Mouse (Mus musculus): ENCODE results near the gene Ttbk2. TPM values are rescaled to one million over a fixed set of nuclear protein-coding genes. Genes with fewer than 3 reads are reported as not detected.

Gene Ttbk2
- 12.8 and 14.9 TPM in 2 replicates for polyA plus RNA-seq (2016; fragmentation: Nextera tagmentation; extraction: Ambion mirVana)

- Histone ChIP-seq H3K4me3 (peak within 1 kb of the TSS; percentile 91), H3K36me3 (no peaks in the 10 kb centered on the region), H3K4me2 (replicated peaks) (peak within 1 kb of the TSS; percentile 75), H3K27ac (peak within 1 kb of the TSS; percentile 79), H3K9me3 (no peaks in the 10 kb centered on the region), H3K4me1 (peaks cover 6% of the 10 kb centered on the region; the same call in 1 of the 2 replicates), H3K9ac (peak within 1 kb of the TSS; percentile 86), H3K27me3 (replicated peaks) (no peaks in the 10 kb centered on the region)
- under 1% methylated on average over 39 of the region's 39 CpGs for WGBS
- peak; percentile 100 for ATAC-seq (ENCODE audit: low FRiP score, low read depth)
These were observed at the start of gene Ttbk2 for GRCm38 (mm10) chr2:120850424-120851082. Gene Ttbk2 (minus strand): TSS chr2:120850604.

GRCm38 (mm10) chr2:120896361-120896760 is 46.0 kb upstream of the Ttbk2 start:
- WGBS = 97% methylated on average over 3 of the region's 3 CpGs
- no peak overlapping the region for H3K27ac ChIP-seq
- no peaks in the 10 kb centered on the region for H3K9me3 ChIP-seq
- no peak overlapping the region for H3K4me2 ChIP-seq (replicated peaks)
- ATAC-seq (ENCODE audit: low FRiP score, low read depth) = no peak
- H3K4me1 ChIP-seq = no peaks in the 10 kb centered on the region
- H3K27me3 ChIP-seq (replicated peaks) = no peaks in the 10 kb centered on the region
- H3K36me3 ChIP-seq = peaks cover 65% of the 10 kb centered on the region
- no peak overlapping the region for H3K9ac ChIP-seq
- H3K4me3 ChIP-seq = no peak overlapping the region

DNA sequence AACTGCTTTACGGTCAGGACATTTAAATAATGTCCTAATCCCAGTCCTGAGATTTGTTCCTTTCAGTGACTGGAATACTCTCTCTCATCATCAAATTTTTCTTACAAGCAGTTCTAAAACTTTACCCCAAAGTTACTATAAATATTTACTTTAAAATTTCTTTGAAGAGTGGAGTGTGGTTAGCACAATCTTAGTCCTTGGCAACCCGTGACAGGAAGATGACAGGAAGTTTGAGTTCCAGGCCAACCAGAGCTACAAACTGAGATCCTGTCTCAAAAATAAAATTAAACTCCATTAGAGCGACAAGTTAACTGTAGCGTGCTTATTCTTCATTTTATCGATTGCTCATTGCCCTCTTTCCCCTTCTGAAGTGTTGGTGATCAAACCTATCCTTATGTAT is 37.2 kb upstream of the Ttbk2 start:
- Histone ChIP-seq H3K36me3 (peaks cover 59% of the 10 kb centered on the region), H3K27ac (no peak overlapping the region), H3K4me3 (no peak overlapping the region), H3K4me2 (replicated peaks) (no peak overlapping the region), H3K9ac (no peak overlapping the region), H3K4me1 (no peaks in the 10 kb centered on the region), H3K27me3 (replicated peaks) (no peaks in the 10 kb centered on the region), H3K9me3 (no peaks in the 10 kb centered on the region)
- WGBS = 95% methylated on average over 5 of the region's 5 CpGs
- ATAC-seq (ENCODE audit: low FRiP score, low read depth) = no peak

DNA sequence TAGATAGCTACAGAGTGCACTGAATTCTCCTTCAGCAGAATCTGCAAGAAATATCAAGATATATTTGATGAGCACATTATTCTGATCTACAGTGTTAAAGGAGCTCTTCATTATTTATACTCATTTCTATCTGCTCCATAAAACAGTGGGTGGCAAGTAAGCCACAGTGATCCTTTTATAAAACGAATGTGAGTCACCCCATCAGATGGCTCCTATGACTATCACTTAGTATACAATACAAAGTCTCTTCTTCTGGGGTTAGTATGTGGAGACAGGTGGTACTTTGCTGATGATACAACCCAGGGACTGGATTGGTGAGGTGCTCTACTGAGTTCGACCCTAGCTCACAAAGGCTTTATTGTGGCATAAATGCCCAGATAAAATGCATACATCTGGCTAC is 22.8 kb upstream of the Ttbk2 start:
- H3K9me3 ChIP-seq = no peaks in the 10 kb centered on the region
- H3K27ac ChIP-seq = no peak overlapping the region
- 87% methylated on average over 2 of the region's 2 CpGs for WGBS
- H3K9ac ChIP-seq = no peak overlapping the region
- no peaks in the 10 kb centered on the region for H3K4me1 ChIP-seq
- no peak overlapping the region for H3K4me3 ChIP-seq
- H3K36me3 ChIP-seq = peaks cover 65% of the 10 kb centered on the region
- no peaks in the 10 kb centered on the region for H3K27me3 ChIP-seq (replicated peaks)
- ATAC-seq (ENCODE audit: low FRiP score, low read depth) = no peak
- H3K4me2 ChIP-seq (replicated peaks) = no peak overlapping the region

GRCm38 (mm10) chr2:120871447-120872336 is 21.3 kb upstream of the Ttbk2 start:
- no peak overlapping the region for H3K4me2 ChIP-seq (replicated peaks)
- H3K36me3 ChIP-seq = peaks cover 63% of the 10 kb centered on the region
- 89% methylated on average over 9 of the region's 9 CpGs for WGBS

DNA sequence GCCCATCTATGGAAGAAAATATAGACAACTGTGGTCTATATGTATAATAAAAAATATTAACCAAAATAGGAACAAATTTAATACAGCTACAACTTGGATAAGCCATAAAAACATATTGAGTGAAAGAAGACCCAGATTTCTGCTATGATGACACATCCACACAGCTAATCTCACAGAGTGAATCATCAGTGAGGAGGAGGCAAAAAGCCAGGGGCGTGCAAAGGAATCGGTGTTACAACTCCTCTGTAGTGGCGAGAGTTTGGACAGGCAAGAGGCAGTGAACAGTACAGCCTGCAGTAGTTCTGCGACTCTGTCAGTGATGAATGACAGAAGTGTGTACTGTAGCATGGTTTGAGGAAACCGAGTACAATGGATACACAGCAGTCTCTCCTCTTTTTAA is 16.9 kb upstream of the Ttbk2 start:
- Histone ChIP-seq H3K27me3 (replicated peaks) (no peaks in the 10 kb centered on the region), H3K9me3 (no peaks in the 10 kb centered on the region), H3K4me1 (no peaks in the 10 kb centered on the region), H3K9ac (no peak overlapping the region), H3K4me3 (no peak overlapping the region), H3K4me2 (replicated peaks) (no peak overlapping the region), H3K36me3 (peaks cover 63% of the 10 kb centered on the region), H3K27ac (no peak overlapping the region)
- WGBS = 94% methylated on average over 5 of the region's 5 CpGs
- no peak for ATAC-seq (ENCODE audit: low FRiP score, low read depth)

More at GRCm38 (mm10) chr2:120871447-120872336, 21.3 kb upstream of the Ttbk2 start:
- H3K9me3 ChIP-seq = no peaks in the 10 kb centered on the region
- no peaks in the 10 kb centered on the region for H3K27me3 ChIP-seq (replicated peaks)
- no peak overlapping the region for H3K9ac ChIP-seq
- H3K4me1 ChIP-seq = no peaks in the 10 kb centered on the region
- no peak for ATAC-seq (ENCODE audit: low FRiP score, low read depth)
- no peak overlapping the region for H3K4me3 ChIP-seq
- no peak overlapping the region for H3K27ac ChIP-seq

DNA sequence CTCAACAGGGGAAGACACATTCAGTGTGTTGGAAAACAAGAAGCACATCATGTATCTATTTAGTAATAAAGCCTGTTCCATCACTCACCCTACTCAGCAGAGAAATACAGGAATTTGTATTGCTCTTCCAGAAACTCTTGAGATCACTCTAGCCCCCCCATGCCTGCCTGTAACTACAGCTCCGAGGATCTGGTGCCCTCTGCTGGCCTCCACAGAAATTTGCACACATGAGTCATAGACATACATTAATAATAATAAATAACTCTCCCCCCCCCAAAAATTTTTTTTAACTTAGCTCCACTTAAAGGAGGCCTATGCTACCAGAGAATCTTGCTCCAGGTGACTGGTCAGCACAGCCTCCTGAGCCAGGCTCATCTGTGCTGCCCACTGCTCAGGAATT is 16.2 kb upstream of the Ttbk2 start:
- Histone ChIP-seq H3K27me3 (replicated peaks) (no peaks in the 10 kb centered on the region), H3K4me3 (no peak overlapping the region), H3K4me2 (replicated peaks) (no peak overlapping the region), H3K9me3 (no peaks in the 10 kb centered on the region), H3K36me3 (peaks cover 66% of the 10 kb centered on the region), H3K9ac (no peak overlapping the region), H3K27ac (no peak overlapping the region), H3K4me1 (no peaks in the 10 kb centered on the region)
- whole genome bisulfite sequencing = 38% methylated on average over 1 of the region's 1 CpGs
- ATAC-seq (ENCODE audit: low FRiP score, low read depth) = no peak

GRCm38 (mm10) chr2:120863389-120863788 is 13.0 kb upstream of the Ttbk2 start:
- no peaks in the 10 kb centered on the region for H3K27me3 ChIP-seq (replicated peaks)
- no peak overlapping the region for H3K4me2 ChIP-seq (replicated peaks)
- H3K9me3 ChIP-seq = no peaks in the 10 kb centered on the region
- peaks cover 49% of the 10 kb centered on the region for H3K36me3 ChIP-seq
- WGBS = 98% methylated on average over 1 of the region's 1 CpGs
- no peak overlapping the region for H3K27ac ChIP-seq
- H3K4me3 ChIP-seq = no peak overlapping the region
- H3K4me1 ChIP-seq = no peaks in the 10 kb centered on the region
- ATAC-seq (ENCODE audit: low FRiP score, low read depth) = no peak
- no peak overlapping the region for H3K9ac ChIP-seq

GRCm38 (mm10) chr2:120860699-120861098 is 10.3 kb upstream of the Ttbk2 start:
- 74% methylated on average over 1 of the region's 1 CpGs for WGBS
- ATAC-seq (ENCODE audit: low FRiP score, low read depth) = no peak

DNA sequence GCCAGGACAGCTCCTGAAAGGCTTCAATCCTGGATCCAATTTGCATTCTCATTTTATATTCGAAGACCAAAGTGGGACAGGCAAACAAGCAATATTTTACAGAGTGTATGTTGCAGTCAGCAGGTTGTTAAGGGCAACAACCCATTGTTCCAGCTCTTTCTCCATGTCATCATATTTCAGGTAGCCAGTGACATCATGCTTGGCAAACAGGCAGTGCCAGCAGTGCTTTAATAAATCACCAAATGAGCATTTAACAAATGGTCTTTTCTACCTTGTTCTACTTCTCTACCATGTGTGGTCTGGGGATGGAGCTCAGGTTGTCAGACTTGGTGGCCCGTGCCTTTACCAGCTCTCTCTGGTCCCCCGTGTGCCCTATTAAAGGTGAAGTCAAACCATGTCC is 7.7 kb upstream of the Ttbk2 start:
- 88% methylated on average over 3 of the region's 3 CpGs for WGBS
- H3K9ac ChIP-seq = no peak overlapping the region

More at GRCm38 (mm10) chr2:120860699-120861098, 10.3 kb upstream of the Ttbk2 start:
- Histone ChIP-seq H3K9me3 (no peaks in the 10 kb centered on the region), H3K36me3 (peaks cover 38% of the 10 kb centered on the region), H3K4me2 (replicated peaks) (no peak overlapping the region), H3K4me1 (no peaks in the 10 kb centered on the region), H3K4me3 (no peak overlapping the region), H3K27me3 (replicated peaks) (no peaks in the 10 kb centered on the region), H3K9ac (no peak overlapping the region), H3K27ac (no peak overlapping the region)

GRCm38 (mm10) chr2:120853151-120853550 is 2.7 kb upstream of the Ttbk2 start:
- ATAC-seq (ENCODE audit: low FRiP score, low read depth) = no peak
- WGBS = 78% methylated on average over 3 of the region's 3 CpGs
- no peaks in the 10 kb centered on the region for H3K36me3 ChIP-seq
- no peak overlapping the region for H3K4me3 ChIP-seq
- H3K27ac ChIP-seq = no peak overlapping the region
- no peak overlapping the region for H3K9ac ChIP-seq
- H3K9me3 ChIP-seq = no peaks in the 10 kb centered on the region
- no peak overlapping the region for H3K4me2 ChIP-seq (replicated peaks)
- H3K4me1 ChIP-seq = no peaks in the 10 kb centered on the region; the same call in 1 of the 2 replicates
- H3K27me3 ChIP-seq (replicated peaks) = no peaks in the 10 kb centered on the region

More for the DNA sequence above, 7.7 kb upstream of the Ttbk2 start:
- H3K4me3 ChIP-seq = no peak overlapping the region
- no peaks in the 10 kb centered on the region for H3K9me3 ChIP-seq
- H3K27ac ChIP-seq = no peak overlapping the region
- ATAC-seq (ENCODE audit: low FRiP score, low read depth) = no peak
- H3K36me3 ChIP-seq = peaks cover 21% of the 10 kb centered on the region
- H3K4me1 ChIP-seq = no peaks in the 10 kb centered on the region
- no peak overlapping the region for H3K4me2 ChIP-seq (replicated peaks)
- H3K27me3 ChIP-seq (replicated peaks) = no peaks in the 10 kb centered on the region

GRCm38 (mm10) chr2:120852626-120853025 is 2.2 kb upstream of the Ttbk2 start:
- H3K4me1 ChIP-seq = peaks cover 5% of the 10 kb centered on the region; the same call in 1 of the 2 replicates
- WGBS = 19% methylated on average over 1 of the region's 1 CpGs
- H3K27me3 ChIP-seq (replicated peaks) = no peaks in the 10 kb centered on the region
- no peaks in the 10 kb centered on the region for H3K36me3 ChIP-seq
- no peak overlapping the region for H3K4me2 ChIP-seq (replicated peaks)
- no peak overlapping the region for H3K4me3 ChIP-seq
- no peak overlapping the region for H3K9ac ChIP-seq
- no peaks in the 10 kb centered on the region for H3K9me3 ChIP-seq
- H3K27ac ChIP-seq = no peak overlapping the region
- no peak for ATAC-seq (ENCODE audit: low FRiP score, low read depth)
